Mouse (Mus musculus) layer of hippocampus, adult 9-10 months (tissue): ENCODE data around the gene Fam155a.
"Not testable (repeated sequence)": the region's sequence is repeated elsewhere in the genome, so short reads cannot be mapped to it uniquely, and the experiment has no call there.

Source experiments
- DNase-seq: peaks from one replicate; pipeline ENCODE4 v3.0.0; 2022; ENCODE audit warnings: low spot score

Gene Fam155a

GRCm38 (mm10) chr8:9404651-9405050, 366.3 kb downstream of the Fam155a start:
- DNase-seq, result no peak

GRCm38 (mm10) chr8:9402393-9402792, 368.6 kb downstream of the Fam155a start:
- no peak for DNase-seq

- no peak for DNase-seq
Observed at GRCm38 (mm10) chr8:9398606-9399263, 372.2 kb downstream of the Fam155a start.

- DNase-seq, result no peak
Observed at GRCm38 (mm10) chr8:9398040-9398439, 372.9 kb downstream of the Fam155a start.

- DNase-seq, result no peak
Observed at GRCm38 (mm10) chr8:9394670-9395069, 376.3 kb downstream of the Fam155a start.

- no peak for DNase-seq
Observed at GRCm38 (mm10) chr8:9393246-9393645, 377.7 kb downstream of the Fam155a start.

GRCm38 (mm10) chr8:9390229-9390628, 380.7 kb downstream of the Fam155a start:
- not testable (repeated sequence) for DNase-seq

GRCm38 (mm10) chr8:9369201-9369600, 401.8 kb downstream of the Fam155a start:
- no peak for DNase-seq

GRCm38 (mm10) chr8:9367721-9368120, 403.2 kb downstream of the Fam155a start:
- no peak for DNase-seq

GRCm38 (mm10) chr8:9365381-9365780, 405.6 kb downstream of the Fam155a start:
- no peak for DNase-seq

- no peak for DNase-seq
Observed at GRCm38 (mm10) chr8:9348523-9349135, 422.3 kb downstream of the Fam155a start.

GRCm38 (mm10) chr8:9347163-9347562, 423.8 kb downstream of the Fam155a start:
- no peak for DNase-seq

GRCm38 (mm10) chr8:9344136-9344535, 426.8 kb downstream of the Fam155a start:
- no peak for DNase-seq

GRCm38 (mm10) chr8:9342998-9343397, 428.0 kb downstream of the Fam155a start:
- no peak for DNase-seq

GRCm38 (mm10) chr8:9342593-9342992, 428.4 kb downstream of the Fam155a start:
- no peak for DNase-seq

GRCm38 (mm10) chr8:9337905-9338304, 433.1 kb downstream of the Fam155a start:
- no peak for DNase-seq

GRCm38 (mm10) chr8:9335933-9336303, 435.0 kb downstream of the Fam155a start:
- DNase-seq, result no peak

GRCm38 (mm10) chr8:9335285-9335932, 435.6 kb downstream of the Fam155a start:
- DNase-seq, result no peak

- no peak for DNase-seq
Observed at GRCm38 (mm10) chr8:9332766-9333165, 438.2 kb downstream of the Fam155a start.

- DNase-seq, result no peak
Observed at GRCm38 (mm10) chr8:9309456-9309855, 461.5 kb downstream of the Fam155a start.

GRCm38 (mm10) chr8:9303526-9304135, 467.3 kb downstream of the Fam155a start:
- no peak for DNase-seq

GRCm38 (mm10) chr8:9295046-9295445, 475.9 kb downstream of the Fam155a start:
- DNase-seq, result no peak

GRCm38 (mm10) chr8:9292532-9292931, 478.4 kb downstream of the Fam155a start:
- no peak for DNase-seq
